Mouse (Mus musculus): Measurements from ENCODE around the gene Dyrk3. TPM values are rescaled to one million over a fixed set of nuclear protein-coding genes. Genes with fewer than 3 reads are reported as not detected.

The Dyrk3 gene
- polyA plus RNA-seq, 1 experiment from 2014 or later, result 16.3 TPM

- no peaks in the 10 kb centered on the region; the same call in 1 of the 2 replicates for H3K27me3 ChIP-seq (ENCODE audit: control insufficient read depth, insufficient read depth, low read depth, low read length)
- no peak overlapping the region for H3K4me2 ChIP-seq (ENCODE audit: low read depth, low read length)
- WGBS (ENCODE audit: insufficient replicate concordance), result 28% methylated on average over 12 of the region's 12 CpGs
- H3K4me3 ChIP-seq (ENCODE audit: low read depth, low read length), result no peak overlapping the region
- no peaks in the 10 kb centered on the region; the same call in 1 of the 2 replicates for H3K4me1 ChIP-seq (ENCODE audit: control insufficient read depth, low read depth, low read length)
- H3K36me3 ChIP-seq (ENCODE audit: control insufficient read depth, insufficient read depth), result no peaks in the 10 kb centered on the region
- no peaks in the 10 kb centered on the region for H3K9me3 ChIP-seq (replicated peaks; ENCODE audit: control insufficient read depth, low read length)
- 0 out of 2 replicates have a peak overlapping the region, but pooled peaks have one; percentile 34 for H3K27ac ChIP-seq (ENCODE audit: low read length)
- H3K9ac ChIP-seq (ENCODE audit: low read depth, low read length), result no peak overlapping the region
- ATAC-seq (ENCODE audit: low read depth), result no peak
Measured at GRCm38 (mm10) chr1:131110525-131111106, 27.5 kb downstream of the Dyrk3 start.

- Histone ChIP-seq H3K4me3 (ENCODE audit: low read depth, low read length) (no peak overlapping the region), H3K36me3 (ENCODE audit: control insufficient read depth, insufficient read depth) (no peaks in the 10 kb centered on the region), H3K9ac (ENCODE audit: low read depth, low read length) (no peak overlapping the region), H3K27me3 (ENCODE audit: control insufficient read depth, insufficient read depth, low read depth, low read length) (no peaks in the 10 kb centered on the region), H3K27ac (ENCODE audit: low read length) (no peak overlapping the region), H3K4me1 (ENCODE audit: control insufficient read depth, low read depth, low read length) (peaks cover 4% of the 10 kb centered on the region), H3K4me2 (ENCODE audit: low read depth, low read length) (no peak overlapping the region), H3K9me3 (replicated peaks; ENCODE audit: control insufficient read depth, low read length) (no peaks in the 10 kb centered on the region)
- WGBS (ENCODE audit: insufficient replicate concordance), result 57% methylated on average over 10 of the region's 10 CpGs
- ATAC-seq (ENCODE audit: low read depth), result peak; percentile 80
Measured at GRCm38 (mm10) chr1:131107575-131108308, 30.4 kb downstream of the Dyrk3 start.

- no peak overlapping the region for H3K9ac ChIP-seq (ENCODE audit: low read depth, low read length)
- ATAC-seq (ENCODE audit: low read depth), result 0 out of 2 replicates have a peak, but pooled peaks have one; percentile 20
- peaks cover 4% of the 10 kb centered on the region for H3K4me1 ChIP-seq (ENCODE audit: control insufficient read depth, low read depth, low read length)
- no peak overlapping the region for H3K27ac ChIP-seq (ENCODE audit: low read length)
- H3K4me3 ChIP-seq (ENCODE audit: low read depth, low read length), result no peak overlapping the region
- 21% methylated on average over 10 of the region's 10 CpGs for WGBS (ENCODE audit: insufficient replicate concordance)
- no peaks in the 10 kb centered on the region for H3K9me3 ChIP-seq (replicated peaks; ENCODE audit: control insufficient read depth, low read length)
- no peaks in the 10 kb centered on the region for H3K36me3 ChIP-seq (ENCODE audit: control insufficient read depth, insufficient read depth)
- no peaks in the 10 kb centered on the region for H3K27me3 ChIP-seq (ENCODE audit: control insufficient read depth, insufficient read depth, low read depth, low read length)
- no peak overlapping the region for H3K4me2 ChIP-seq (ENCODE audit: low read depth, low read length)
Measured at GRCm38 (mm10) chr1:131103776-131104424, 34.2 kb downstream of the Dyrk3 start.

- no peak overlapping the region for H3K4me3 ChIP-seq (ENCODE audit: low read depth, low read length)
- H3K4me2 ChIP-seq (ENCODE audit: low read depth, low read length), result no peak overlapping the region
- H3K27ac ChIP-seq (ENCODE audit: low read length), result no peak overlapping the region
- 68% methylated on average over 1 of the region's 1 CpGs for WGBS (ENCODE audit: insufficient replicate concordance)
- no peaks in the 10 kb centered on the region for H3K36me3 ChIP-seq (ENCODE audit: control insufficient read depth, insufficient read depth)
- no peak for ATAC-seq (ENCODE audit: low read depth)
- H3K4me1 ChIP-seq (ENCODE audit: control insufficient read depth, low read depth, low read length), result peaks cover 14% of the 10 kb centered on the region
- no peaks in the 10 kb centered on the region for H3K9me3 ChIP-seq (replicated peaks; ENCODE audit: control insufficient read depth, low read length)
- H3K27me3 ChIP-seq (ENCODE audit: control insufficient read depth, insufficient read depth, low read depth, low read length), result peaks cover 8% of the 10 kb centered on the region
- no peak overlapping the region for H3K9ac ChIP-seq (ENCODE audit: low read depth, low read length)
Measured at GRCm38 (mm10) chr1:131100808-131101207, 37.3 kb downstream of the Dyrk3 start.

GRCm38 (mm10) chr1:131097700-131098094 lies 40.4 kb downstream of the Dyrk3 start, which contains the start of gene Mapkapk2:
Gene Mapkapk2 (minus strand): TSS chr1:131097826.
- peaks cover 22% of the 10 kb centered on the region for H3K4me1 ChIP-seq (ENCODE audit: control insufficient read depth, low read depth, low read length)
- H3K9me3 ChIP-seq (replicated peaks; ENCODE audit: control insufficient read depth, low read length), result no peaks in the 10 kb centered on the region
- H3K36me3 ChIP-seq (ENCODE audit: control insufficient read depth, insufficient read depth), result no peaks in the 10 kb centered on the region
- peak within 1 kb of the TSS; percentile 87 for H3K4me2 ChIP-seq (ENCODE audit: low read depth, low read length)
- peak; percentile 97 for ATAC-seq (ENCODE audit: low read depth)
- H3K27me3 ChIP-seq (ENCODE audit: control insufficient read depth, insufficient read depth, low read depth, low read length), result peaks cover 8% of the 10 kb centered on the region
- under 1% methylated on average over 28 of the region's 32 CpGs for WGBS (ENCODE audit: insufficient replicate concordance)
- peak within 1 kb of the TSS; percentile 83 for H3K27ac ChIP-seq (ENCODE audit: low read length)
- peak within 1 kb of the TSS; percentile 80 for H3K9ac ChIP-seq (ENCODE audit: low read depth, low read length)
- H3K4me3 ChIP-seq (ENCODE audit: low read depth, low read length), result peak within 1 kb of the TSS; percentile 80

GRCm38 (mm10) chr1:131096803-131097699 lies 41.1 kb downstream of the Dyrk3 start:
- under 1% methylated on average over 93 of the region's 98 CpGs for WGBS (ENCODE audit: insufficient replicate concordance)
- H3K4me3 ChIP-seq (ENCODE audit: low read depth, low read length), result peak overlapping the region; percentile 80

GRCm38 (mm10) chr1:131096132-131096695 lies 41.9 kb downstream of the Dyrk3 start:
- Histone ChIP-seq H3K4me1 (ENCODE audit: control insufficient read depth, low read depth, low read length) (peaks cover 29% of the 10 kb centered on the region), H3K4me2 (ENCODE audit: low read depth, low read length) (peak overlapping the region; percentile 87), H3K27ac (ENCODE audit: low read length) (peak overlapping the region; percentile 83), H3K36me3 (ENCODE audit: control insufficient read depth, insufficient read depth) (no peaks in the 10 kb centered on the region), H3K9ac (ENCODE audit: low read depth, low read length) (peak overlapping the region; percentile 80), H3K27me3 (ENCODE audit: control insufficient read depth, insufficient read depth, low read depth, low read length) (peaks cover 8% of the 10 kb centered on the region), H3K9me3 (replicated peaks; ENCODE audit: control insufficient read depth, low read length) (no peaks in the 10 kb centered on the region), H3K4me3 (ENCODE audit: low read depth, low read length) (peak overlapping the region; percentile 80)
- WGBS (ENCODE audit: insufficient replicate concordance), result 10% methylated on average over 9 of the region's 9 CpGs
- no peak for ATAC-seq (ENCODE audit: low read depth)

More at GRCm38 (mm10) chr1:131096803-131097699, 41.1 kb downstream of the Dyrk3 start:
- no peaks in the 10 kb centered on the region for H3K9me3 ChIP-seq (replicated peaks; ENCODE audit: control insufficient read depth, low read length)
- peak overlapping the region; percentile 80 for H3K9ac ChIP-seq (ENCODE audit: low read depth, low read length)
- H3K27ac ChIP-seq (ENCODE audit: low read length), result peak overlapping the region; percentile 83
- peak; percentile 26 for ATAC-seq (ENCODE audit: low read depth)
- H3K27me3 ChIP-seq (ENCODE audit: control insufficient read depth, insufficient read depth, low read depth, low read length), result peaks cover 8% of the 10 kb centered on the region
- H3K4me1 ChIP-seq (ENCODE audit: control insufficient read depth, low read depth, low read length), result peaks cover 25% of the 10 kb centered on the region
- H3K4me2 ChIP-seq (ENCODE audit: low read depth, low read length), result peak overlapping the region; percentile 87
- no peaks in the 10 kb centered on the region for H3K36me3 ChIP-seq (ENCODE audit: control insufficient read depth, insufficient read depth)

- Histone ChIP-seq H3K4me1 (ENCODE audit: control insufficient read depth, low read depth, low read length) (peaks cover 36% of the 10 kb centered on the region), H3K36me3 (ENCODE audit: control insufficient read depth, insufficient read depth) (no peaks in the 10 kb centered on the region), H3K9ac (ENCODE audit: low read depth, low read length) (no peak overlapping the region), H3K27me3 (ENCODE audit: control insufficient read depth, insufficient read depth, low read depth, low read length) (peaks cover 8% of the 10 kb centered on the region), H3K4me2 (ENCODE audit: low read depth, low read length) (peak overlapping the region; percentile 87), H3K27ac (ENCODE audit: low read length) (no peak overlapping the region), H3K4me3 (ENCODE audit: low read depth, low read length) (peak overlapping the region; percentile 80), H3K9me3 (replicated peaks; ENCODE audit: control insufficient read depth, low read length) (no peaks in the 10 kb centered on the region)
- no peak for ATAC-seq (ENCODE audit: low read depth)
- 21% methylated on average over 8 of the region's 8 CpGs for WGBS (ENCODE audit: insufficient replicate concordance)
Measured at GRCm38 (mm10) chr1:131095574-131095973, 42.6 kb downstream of the Dyrk3 start.

All from liver, embryonic 16.5 days (tissue).